In genomic region chr7:92741152-92741860, GRCm38 (mm10) we compare ENCODE assay signal across 8 mouse cellular contexts. TPM values are rescaled to one million over a fixed set of nuclear protein-coding genes. Genes with fewer than 3 reads are reported as not detected.
A peak's percentile ranks its signal among the peaks of the same experiment; 100 is the strongest.
DNase-seq lines count a peak whose midpoint lies in the region; ATAC-seq lines count a peak whose summit lies in the region.

Rab30 (plus strand) TSS chr7:92741603.

- ATAC-seq in hindbrain, embryonic 16.5 days = peak; percentile 100

- H3K9me3 ChIP-seq in hindbrain, embryonic 16.5 days (ENCODE audit: control insufficient read depth, low read length) = no peaks in the 10 kb centered on the region

- peak within 1 kb of the TSS; percentile 95 for H3K27ac ChIP-seq in hindbrain, embryonic 16.5 days (ENCODE audit: low read depth, low read length)
- peak within 1 kb of the TSS; percentile 86 for H3K27ac ChIP-seq in macrophage

- H3K79me2 ChIP-seq in macrophage (ENCODE audit: inconsistent target) = peaks cover 22% of the 10 kb centered on the region

- H3K4me3 ChIP-seq in hindbrain, embryonic 16.5 days (ENCODE audit: low read length) = peak within 1 kb of the TSS; percentile 78
- peak within 1 kb of the TSS; percentile 95 for H3K4me3 ChIP-seq in macrophage (ENCODE audit: inconsistent target)

- DNase-seq in WW6 (ENCODE audit: low read depth, low spot score) = peak; percentile 93
- DNase-seq in cerebellum, postnatal 4 days (ENCODE audit: low spot score in 2 of 2) = peak; percentile 72 to 93
- peak; percentile 96 for DNase-seq in gastrocnemius, adult 18-20 months (ENCODE audit: low spot score)
- peak; percentile 88 to 95 for DNase-seq in left cerebral cortex, adult 18-20 months (ENCODE audit: low spot score in 2 of 2)
- peak; percentile 98 for DNase-seq in right cerebral cortex, adult 18-20 months
- peak; percentile 55 for DNase-seq in urinary bladder, postnatal 10 days (ENCODE audit: low spot score)

- no peaks in the 10 kb centered on the region for H3K36me3 ChIP-seq in hindbrain, embryonic 16.5 days (ENCODE audit: control insufficient read depth, insufficient read depth, low read length)
- no peaks in the 10 kb centered on the region for H3K36me3 ChIP-seq in macrophage (ENCODE audit: inconsistent target)

- H3K4me1 ChIP-seq in hindbrain, embryonic 16.5 days (ENCODE audit: control insufficient read depth, insufficient read depth, low read depth, low read length) = peaks cover 36% of the 10 kb centered on the region

- whole genome bisulfite sequencing in hindbrain, embryonic 16.5 days = under 1% methylated on average over 38 of the region's 38 CpGs
- WGBS in macrophage (ENCODE audit: missing documents) = 1% methylated on average over 38 of the region's 38 CpGs

- H3K9ac ChIP-seq in hindbrain, embryonic 16.5 days (ENCODE audit: low read depth, low read length) = peak within 1 kb of the TSS; percentile 94

- H3K27me3 ChIP-seq in hindbrain, embryonic 16.5 days (replicated peaks; ENCODE audit: control insufficient read depth, insufficient read depth, low read length) = no peaks in the 10 kb centered on the region

- H3K4me2 ChIP-seq in hindbrain, embryonic 16.5 days (ENCODE audit: low read length) = peak within 1 kb of the TSS; percentile 66

RNA-seq across cellular contexts. Expression of gene Rab30, which starts in this region (rescaled TPM):
- total RNA-seq in gastrocnemius, adult 18-20 months (2021) = 1 to 10 TPM; 5.4 to 8.5 TPM
- polyA plus RNA-seq in hindbrain, embryonic 16.5 days (2015; fragmentation: Nextera tagmentation; extraction: Ambion mirVana) = 22.1 and 24.7 TPM in 2 replicates
- 10 to 100 TPM; 39.4 to 40.6 TPM for total RNA-seq in left cerebral cortex, adult 18-20 months (2021)
- total RNA-seq in macrophage (2018; cell fraction: chromatin; rRNA removed) = 1 to 10 TPM in 1 of 26 experiments, under 1 TPM in 8, not detected in 17; 0.06 to 2.5 (median 0.18) TPM
- total RNA-seq in macrophage (2018; cell fraction: cytosol; rRNA removed) = under 1 TPM in 21 of 26 experiments, not detected in 5; 0.03 to 0.50 (median 0.15) TPM
- 1 to 10 TPM in 1 of 26 experiments, under 1 TPM in 13, not detected in 12; 0.05 to 1.2 (median 0.15) TPM for total RNA-seq in macrophage (2018; cell fraction: nucleus; rRNA removed)
- 0.19 TPM in 1 of 3 replicates, not detected in the others for polyA plus RNA-seq in macrophage (2018)

Comparison
In these comparisons a context has a peak if more than half of its experiments do, and no peak if none do; other contexts are left out.
1. Peak in every context shown above with its lines: DNase-seq, ATAC-seq, H3K4me3 ChIP-seq and H3K27ac ChIP-seq.
2. RNA of gene Rab30 (total RNA-seq): 39.4 to 40.6 TPM in left cerebral cortex, adult 18-20 months; 5.4 to 8.5 TPM in gastrocnemius, adult 18-20 months; every median in the first group is over 4 times any median in the second.
3. RNA of gene Rab30 (polyA plus RNA-seq): 22.1 to 24.7 TPM in hindbrain, embryonic 16.5 days; 0.19 TPM in macrophage; every median in the first group is over 10 times any median in the second.